Mouse (Mus musculus) brain, embryonic 14.5 days (tissue): Measurements from ENCODE around the gene Cass4.

ENCODE experiments used
- CTCF ChIP-seq: fragments of 200-500 bp; IDR thresholded peaks from 2 replicates; pipeline ENCODE4 v1.5.1; 2012; ENCODE audit warnings: inconsistent platforms, mild to moderate bottlenecking, moderate library complexity, borderline replicate concordance; ENCODE audit not compliant: insufficient read depth, insufficient read length; ENCODE audit errors: extremely low read depth
- POLR2A ChIP-seq: fragments of 200-500 bp; IDR thresholded peaks from 2 replicates; pipeline ENCODE4 v1.6.1; 2012; ENCODE audit warnings: mild to moderate bottlenecking, inconsistent platforms, borderline replicate concordance; ENCODE audit not compliant: poor library complexity, insufficient read depth, insufficient read length, severe bottlenecking; ENCODE audit errors: extremely low read depth

GRCm38 (mm10) chr2:172460647-172461046 is 67.1 kb downstream of the Cass4 start:
- no peak for TF ChIP-seq POLR2A
- no peak for TF ChIP-seq CTCF
